Mouse (Mus musculus): ENCODE measurements at regions not wholly inside any gene's neighbourhood (a gene's known extent, or its start where the extent isn't known, plus 50 kb on each side); places are given as distances from the start of the nearest gene placed in this dataset.
"Not testable (repeated sequence)": the region's sequence is repeated elsewhere in the genome, so short reads cannot be mapped to it uniquely, and the experiment has no call there.

GRCm38 (mm10) chr1:189515476-189515875 is 113.4 kb upstream of the Kcnk2 start:
- H3K9me3 ChIP-seq (ENCODE audit: control insufficient read depth, low read length) = no peaks in the 10 kb centered on the region
- H3K27ac ChIP-seq = no peak overlapping the region
- WGBS (ENCODE audit: insufficient replicate concordance) = 73% methylated on average over 7 of the region's 7 CpGs
- no peaks in the 10 kb centered on the region for H3K27me3 ChIP-seq (ENCODE audit: control insufficient read depth, insufficient read depth, low read length)
- DNase-seq (ENCODE audit: low read depth in 3 of 3, low spot score in 3 of 3) = no peak
- no peak for ATAC-seq (ENCODE audit: insufficient read depth)
- no peaks in the 10 kb centered on the region for H3K36me3 ChIP-seq (replicated peaks; ENCODE audit: control insufficient read depth, insufficient read depth, low read depth)
- H3K9ac ChIP-seq (replicated peaks) = no peak overlapping the region
- H3K4me2 ChIP-seq (ENCODE audit: low read depth) = no peak overlapping the region
- no peak for TF ChIP-seq EP300 (IDR thresholded peaks at IDR 0.05; ENCODE audit: low read depth)
- H3K4me3 ChIP-seq (ENCODE audit: insufficient read depth in 1 of 2, low read depth in 2 of 2, low read length in 2 of 2) = no peak overlapping the region
- no peaks in the 10 kb centered on the region for H3K4me1 ChIP-seq (replicated peaks; ENCODE audit: control insufficient read depth in 2 of 2, insufficient read depth in 2 of 2, low read length in 1 of 2)

- TF ChIP-seq EP300 (IDR thresholded peaks at IDR 0.05; ENCODE audit: low read depth) (no peak), CTCF (IDR thresholded peaks at IDR 0.05; ENCODE audit: low read depth) (no peak)
- Histone ChIP-seq H3K4me1 (replicated peaks; ENCODE audit: control insufficient read depth in 2 of 2, insufficient read depth in 2 of 2, low read length in 1 of 2) (no peaks in the 10 kb centered on the region), H3K9me3 (ENCODE audit: control insufficient read depth, low read length) (no peaks in the 10 kb centered on the region; the same call in 1 of the 2 replicates), H3K4me2 (ENCODE audit: low read depth) (no peak overlapping the region), H3K36me3 (replicated peaks; ENCODE audit: control insufficient read depth, insufficient read depth, low read depth) (no peaks in the 10 kb centered on the region), H3K9ac (replicated peaks) (no peak overlapping the region), H3K27ac (no peak overlapping the region), H3K4me3 (ENCODE audit: insufficient read depth in 1 of 2, low read depth in 2 of 2, low read length in 2 of 2) (no peak overlapping the region), H3K27me3 (ENCODE audit: control insufficient read depth, insufficient read depth, low read length) (no peaks in the 10 kb centered on the region)
- ATAC-seq (ENCODE audit: insufficient read depth) (no peak), DNase-seq (ENCODE audit: low read depth in 3 of 3, low spot score in 3 of 3) (no peak)
- WGBS (ENCODE audit: insufficient replicate concordance) = 53% methylated on average over 4 of the region's 4 CpGs
Observed at GRCm38 (mm10) chr1:189513358-189513757, 111.3 kb upstream of the Kcnk2 start.

GRCm38 (mm10) chr1:189507301-189507700 is 105.2 kb upstream of the Kcnk2 start:
- not testable (repeated sequence) for H3K4me1 ChIP-seq (replicated peaks; ENCODE audit: control insufficient read depth in 2 of 2, insufficient read depth in 2 of 2, low read length in 1 of 2); H3K9ac ChIP-seq (replicated peaks); H3K4me2 ChIP-seq (ENCODE audit: low read depth); H3K4me3 ChIP-seq (ENCODE audit: insufficient read depth in 1 of 2, low read depth in 2 of 2, low read length in 2 of 2); ATAC-seq (ENCODE audit: insufficient read depth); H3K27ac ChIP-seq; H3K9me3 ChIP-seq (ENCODE audit: control insufficient read depth, low read length); DNase-seq (ENCODE audit: low read depth in 3 of 3, low spot score in 3 of 3); H3K27me3 ChIP-seq (ENCODE audit: control insufficient read depth, insufficient read depth, low read length); H3K36me3 ChIP-seq (replicated peaks; ENCODE audit: control insufficient read depth, insufficient read depth, low read depth)
- 48% methylated on average over 1 of the region's 1 CpGs for WGBS (ENCODE audit: insufficient replicate concordance)

- no peak overlapping the region for H3K4me2 ChIP-seq (ENCODE audit: low read depth)
- DNase-seq (ENCODE audit: low read depth in 3 of 3, low spot score in 3 of 3) (no peak), ATAC-seq (ENCODE audit: insufficient read depth) (no peak)
- no peak overlapping the region for H3K27ac ChIP-seq
- H3K4me1 ChIP-seq (replicated peaks; ENCODE audit: control insufficient read depth in 2 of 2, insufficient read depth in 2 of 2, low read length in 1 of 2) = no peaks in the 10 kb centered on the region
- no peaks in the 10 kb centered on the region for H3K9me3 ChIP-seq (ENCODE audit: control insufficient read depth, low read length)
- 13% methylated on average over 3 of the region's 3 CpGs for WGBS (ENCODE audit: insufficient replicate concordance)
- H3K36me3 ChIP-seq (replicated peaks; ENCODE audit: control insufficient read depth, insufficient read depth, low read depth) = no peaks in the 10 kb centered on the region
- no peak overlapping the region for H3K4me3 ChIP-seq (ENCODE audit: insufficient read depth in 1 of 2, low read depth in 2 of 2, low read length in 2 of 2)
- TF ChIP-seq CTCF (IDR thresholded peaks at IDR 0.05; ENCODE audit: low read depth) = no peak
- TF ChIP-seq EP300 (IDR thresholded peaks at IDR 0.05; ENCODE audit: low read depth) = no peak
- no peaks in the 10 kb centered on the region for H3K27me3 ChIP-seq (ENCODE audit: control insufficient read depth, insufficient read depth, low read length)
- H3K9ac ChIP-seq (replicated peaks) = no peak overlapping the region
Observed at GRCm38 (mm10) chr1:189499703-189500102, 97.6 kb upstream of the Kcnk2 start.

GRCm38 (mm10) chr1:189499141-189499540 is 97.1 kb upstream of the Kcnk2 start:
- Histone ChIP-seq H3K9me3 (ENCODE audit: control insufficient read depth, low read length) (no peaks in the 10 kb centered on the region), H3K27me3 (ENCODE audit: control insufficient read depth, insufficient read depth, low read length) (no peaks in the 10 kb centered on the region), H3K9ac (replicated peaks) (no peak overlapping the region), H3K4me3 (ENCODE audit: insufficient read depth in 1 of 2, low read depth in 2 of 2, low read length in 2 of 2) (no peak overlapping the region), H3K27ac (no peak overlapping the region), H3K4me1 (replicated peaks; ENCODE audit: control insufficient read depth in 2 of 2, insufficient read depth in 2 of 2, low read length in 1 of 2) (no peaks in the 10 kb centered on the region), H3K36me3 (replicated peaks; ENCODE audit: control insufficient read depth, insufficient read depth, low read depth) (no peaks in the 10 kb centered on the region), H3K4me2 (ENCODE audit: low read depth) (no peak overlapping the region)
- ATAC-seq (ENCODE audit: insufficient read depth) (no peak), DNase-seq (ENCODE audit: low read depth in 3 of 3, low spot score in 3 of 3) (no peak)
- no peak for TF ChIP-seq CTCF (IDR thresholded peaks at IDR 0.05; ENCODE audit: low read depth)
- no peak for TF ChIP-seq EP300 (IDR thresholded peaks at IDR 0.05; ENCODE audit: low read depth)
- 44% methylated on average over 4 of the region's 4 CpGs for WGBS (ENCODE audit: insufficient replicate concordance)

- H3K9me3 ChIP-seq (ENCODE audit: control insufficient read depth, low read length) = no peaks in the 10 kb centered on the region
- no peak for ATAC-seq (ENCODE audit: insufficient read depth)
- H3K36me3 ChIP-seq (replicated peaks; ENCODE audit: control insufficient read depth, insufficient read depth, low read depth) = no peaks in the 10 kb centered on the region
- H3K4me1 ChIP-seq (replicated peaks; ENCODE audit: control insufficient read depth in 2 of 2, insufficient read depth in 2 of 2, low read length in 1 of 2) = no peaks in the 10 kb centered on the region
- H3K4me3 ChIP-seq (ENCODE audit: insufficient read depth in 1 of 2, low read depth in 2 of 2, low read length in 2 of 2) = no peak overlapping the region
- TF ChIP-seq CTCF (IDR thresholded peaks at IDR 0.05; ENCODE audit: low read depth) (no peak), EP300 (IDR thresholded peaks at IDR 0.05; ENCODE audit: low read depth) (no peak)
- no peaks in the 10 kb centered on the region for H3K27me3 ChIP-seq (ENCODE audit: control insufficient read depth, insufficient read depth, low read length)
- WGBS (ENCODE audit: insufficient replicate concordance) = 63% methylated on average over 9 of the region's 9 CpGs
- H3K9ac ChIP-seq (replicated peaks) = no peak overlapping the region
- no peak overlapping the region for H3K4me2 ChIP-seq (ENCODE audit: low read depth)
- DNase-seq (ENCODE audit: low read depth in 3 of 3, low spot score in 3 of 3) = no peak
- no peak overlapping the region for H3K27ac ChIP-seq
Observed at GRCm38 (mm10) chr1:189497031-189497430, 95.0 kb upstream of the Kcnk2 start.

All from liver, embryonic 14.5 days (tissue).